8 mouse cellular contexts compared by ENCODE assay signal in the genomic region with DNA sequence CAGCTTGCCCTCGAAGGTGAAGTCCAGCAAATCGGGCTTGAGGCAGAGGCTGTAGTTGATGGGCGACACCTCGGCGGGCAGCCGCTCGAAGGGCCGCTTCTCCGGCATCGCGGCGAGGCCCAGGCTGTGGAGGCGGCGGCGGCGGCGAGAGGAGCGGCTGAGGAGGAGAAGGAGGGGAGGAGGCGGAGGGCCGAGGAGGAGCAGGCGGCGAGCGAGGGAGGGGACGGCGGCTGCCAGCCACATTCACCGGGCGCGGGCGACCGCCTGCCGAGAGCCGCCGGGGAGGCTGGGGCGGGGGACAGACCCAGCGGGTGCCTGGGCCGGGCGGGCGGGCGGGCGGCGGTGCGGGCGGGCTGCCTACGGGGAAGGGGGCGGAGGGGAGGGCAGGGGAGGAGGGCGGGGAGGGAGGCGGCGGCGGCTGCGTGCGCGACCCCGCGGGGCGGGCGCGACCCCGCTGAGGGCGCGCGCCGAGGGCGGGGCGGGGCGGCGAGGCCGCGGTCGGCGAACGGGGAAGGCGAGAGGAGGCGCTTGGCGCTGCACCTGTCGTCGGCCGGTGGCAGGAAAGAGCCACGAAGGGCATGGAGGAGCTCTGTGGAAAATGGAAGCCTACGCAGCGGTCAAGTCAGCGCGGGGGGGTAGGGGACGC. TPM values are rescaled to one million over a fixed set of nuclear protein-coding genes. Genes with fewer than 3 reads are reported as not detected.
DNase-seq lines count a peak whose midpoint lies in the region; ATAC-seq and TF ChIP-seq lines count a peak whose summit lies in the region.

A gene (minus strand): TSS at position 423 of the 646 bp plus-strand sequence.

- WGBS in heart, embryonic 13.5 days: under 1% methylated on average over 57 of the region's 83 CpGs
- under 1% methylated on average over 52 of the region's 83 CpGs for WGBS in liver, embryonic 14.5 days (ENCODE audit: insufficient replicate concordance)
- WGBS in stomach, embryonic 15.5 days: 0% methylated on average over 28 of the region's 83 CpGs

- H3K27me3 ChIP-seq in heart, embryonic 13.5 days (replicated peaks): no peaks in the 10 kb centered on the region; the same call in 1 of the 2 replicates
- H3K27me3 ChIP-seq in liver, embryonic 14.5 days (ENCODE audit: control insufficient read depth, insufficient read depth, low read length): no peaks in the 10 kb centered on the region
- no peaks in the 10 kb centered on the region for H3K27me3 ChIP-seq in stomach, embryonic 15.5 days (replicated peaks)

- no peak for TF ChIP-seq CTCF in liver, embryonic 14.5 days (IDR thresholded peaks at IDR 0.05; ENCODE audit: low read depth)

- no peak for TF ChIP-seq EP300 in liver, embryonic 14.5 days (IDR thresholded peaks at IDR 0.05; ENCODE audit: low read depth)

- peak; percentile 69 for ATAC-seq in CD4-positive, CD25-positive, alpha-beta regulatory T cell, adult 4 months
- ATAC-seq in erythroid progenitor cell, adult 5-6 weeks (replicated peaks; ENCODE audit: low FRiP score, poor library complexity, severe bottlenecking): peak; percentile 88
- ATAC-seq in heart, embryonic 13.5 days (ENCODE audit: extremely low read depth, insufficient number of reproducible peaks, low FRiP score, low TSS enrichment): peak; percentile 72
- peak; percentile 88 for ATAC-seq in liver, embryonic 14.5 days (ENCODE audit: insufficient read depth)
- ATAC-seq in stomach, embryonic 15.5 days (ENCODE audit: insufficient read depth, low FRiP score, low read depth): peak; percentile 80

- peak within 1 kb of the TSS; percentile 95 for H3K4me3 ChIP-seq in brown adipose tissue, adult 24 weeks (ENCODE audit: insufficient read depth, low read depth, low read length)
- peak within 1 kb of the TSS; percentile 100 for H3K4me3 ChIP-seq in heart, embryonic 13.5 days
- peak within 1 kb of the TSS; percentile 78 to 99 for H3K4me3 ChIP-seq in liver, embryonic 14.5 days (ENCODE audit: insufficient read depth in 1 of 2, low read depth in 2 of 2, low read length in 2 of 2)
- H3K4me3 ChIP-seq in stomach, embryonic 15.5 days (replicated peaks): peak within 1 kb of the TSS; percentile 100

- peak within 1 kb of the TSS; percentile 100 for H3K9ac ChIP-seq in heart, embryonic 13.5 days
- peak within 1 kb of the TSS; percentile 95 for H3K9ac ChIP-seq in liver, embryonic 14.5 days (replicated peaks)
- peak within 1 kb of the TSS; percentile 100 for H3K9ac ChIP-seq in stomach, embryonic 15.5 days

- H3K9me3 ChIP-seq in heart, embryonic 13.5 days: no peaks in the 10 kb centered on the region
- H3K9me3 ChIP-seq in liver, embryonic 14.5 days (ENCODE audit: control insufficient read depth, low read length): no peaks in the 10 kb centered on the region
- H3K9me3 ChIP-seq in stomach, embryonic 15.5 days: no peaks in the 10 kb centered on the region

- peaks cover 3% of the 10 kb centered on the region for H3K4me1 ChIP-seq in brown adipose tissue, adult 24 weeks (ENCODE audit: control insufficient read depth, insufficient read depth, insufficient read length, low read length)
- peaks cover 33% of the 10 kb centered on the region for H3K4me1 ChIP-seq in heart, embryonic 13.5 days
- peaks cover 3 to 10% of the 10 kb centered on the region in 2 experiments for H3K4me1 ChIP-seq in liver, embryonic 14.5 days (replicated peaks; ENCODE audit: control insufficient read depth in 2 of 2, insufficient read depth in 2 of 2, low read length in 1 of 2)
- peaks cover 17% of the 10 kb centered on the region; the same call in 1 of the 2 replicates for H3K4me1 ChIP-seq in stomach, embryonic 15.5 days

- H3K27ac ChIP-seq in brown adipose tissue, adult 24 weeks (replicated peaks; ENCODE audit: low read depth, low read length): peak within 1 kb of the TSS; percentile 70
- H3K27ac ChIP-seq in heart, embryonic 13.5 days (replicated peaks): peak within 1 kb of the TSS; percentile 99
- H3K27ac ChIP-seq in liver, embryonic 14.5 days: peak within 1 kb of the TSS; percentile 51
- peak within 1 kb of the TSS; percentile 98 for H3K27ac ChIP-seq in stomach, embryonic 15.5 days

- H3K4me2 ChIP-seq in heart, embryonic 13.5 days: peak within 1 kb of the TSS; percentile 83
- peak within 1 kb of the TSS; percentile 96 for H3K4me2 ChIP-seq in liver, embryonic 14.5 days (ENCODE audit: low read depth)
- peak within 1 kb of the TSS; percentile 69 for H3K4me2 ChIP-seq in stomach, embryonic 15.5 days

- H3K36me3 ChIP-seq in heart, embryonic 13.5 days: no peaks in the 10 kb centered on the region
- no peaks in the 10 kb centered on the region for H3K36me3 ChIP-seq in liver, embryonic 14.5 days (replicated peaks; ENCODE audit: control insufficient read depth, insufficient read depth, low read depth)
- no peaks in the 10 kb centered on the region for H3K36me3 ChIP-seq in stomach, embryonic 15.5 days

- peak; percentile 87 for DNase-seq in kidney, postnatal 10 days
- peak; percentile 54 to 61 (median 59) for DNase-seq in liver, embryonic 14.5 days (ENCODE audit: low read depth in 3 of 3, low spot score in 3 of 3)
- DNase-seq in neural tube, embryonic 10.5 days (ENCODE audit: extremely low spot score, low spot score): peak; percentile 88

RNA-seq across cellular contexts. Expression of the gene that starts here (rescaled TPM):
- 10 to 100 TPM; 34.4 to 41.1 TPM for polyA plus RNA-seq in CD4-positive, CD25-positive, alpha-beta regulatory T cell, adult 4 months (2017; shearing (Covaris generic))
- 28.5 and 33.2 TPM in 2 replicates for polyA plus RNA-seq in brown adipose tissue, adult 24 weeks (2012; ENCODE audit: insufficient read depth, insufficient read length, missing spikeins)
- 20.9 and 25.6 TPM in 2 replicates for total RNA-seq in erythroid progenitor cell, adult 5-6 weeks (2015; ENCODE audit: low replicate concordance)
- total RNA-seq in erythroid progenitor cell, adult 5-6 weeks (2017; ENCODE audit: low replicate concordance): 9.4 and 32.2 TPM in 2 replicates
- polyA plus RNA-seq in heart, embryonic 13.5 days (2015; fragmentation: Nextera tagmentation; extraction: Ambion mirVana): 83.5 and 85.4 TPM in 2 replicates
- polyA plus RNA-seq in liver, embryonic 14.5 days (2012; rRNA removed): 4.3 and 8.5 TPM in 2 replicates
- polyA plus RNA-seq in liver, embryonic 14.5 days (2014; fragmentation: Nextera tagmentation; extraction: Ambion mirVana): 14.4 and 15.1 TPM in 2 replicates
- polyA plus RNA-seq in stomach, embryonic 15.5 days (2015; fragmentation: Nextera tagmentation; extraction: Ambion mirVana): 80.9 and 84.7 TPM in 2 replicates

Comparison
In these comparisons a context has a peak if more than half of its experiments do, and no peak if none do; other contexts are left out.
1. Peak in every context shown above with its lines: DNase-seq, ATAC-seq, H3K4me3 ChIP-seq and H3K27ac ChIP-seq.